Mouse (Mus musculus): Measurements from ENCODE around the gene Arhgap21.

DNA sequence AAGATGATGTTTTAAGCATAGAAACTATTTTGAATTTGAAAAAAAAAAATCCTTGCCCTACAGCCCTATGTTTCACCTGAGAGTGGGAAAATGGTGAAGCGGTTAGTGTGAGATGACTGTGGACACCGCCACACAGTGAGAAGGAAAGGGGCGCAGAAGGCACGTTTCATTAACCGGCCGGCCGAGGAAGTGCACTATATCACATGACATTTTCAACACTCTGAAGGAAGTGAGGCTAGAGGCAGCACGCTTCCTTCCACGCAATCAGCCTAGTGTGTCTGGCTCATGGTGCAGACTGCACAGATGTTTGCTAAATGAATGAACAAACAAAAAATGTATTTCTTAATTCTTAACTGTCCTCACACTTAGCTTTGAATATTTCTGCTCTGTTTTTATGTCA is 69.4 kb downstream of the Arhgap21 start:
- TF ChIP-seq CTCF (IDR thresholded peaks at IDR 0.05; ENCODE audit: low read depth) (no peak), EP300 (IDR thresholded peaks at IDR 0.05; ENCODE audit: low read depth) (no peak)
